Mouse (Mus musculus) left cerebral cortex, adult 18-20 months (tissue): Measurements from ENCODE around the gene Spp1. TPM values are rescaled to one million over a fixed set of nuclear protein-coding genes. Genes with fewer than 3 reads are reported as not detected.

ENCODE experiments used
- DNase-seq, 2 experiments: peaks; one replicate each; pipeline ENCODE4 v3.0.0; 2021 to 2022; ENCODE audit warnings: low spot score in 2 of 2, mixed read lengths in 1 of 2
- long read RNA-seq, 2 experiments: library from polyadenylated mRNA; stranded (forward); transcript quantifications; one replicate each; pipeline ENCODE4 v2.0.0; 2021
- total RNA-seq, 2 experiments: library from RNA; stranded (reverse); gene quantifications; 2 replicates each; pipeline ENCODE4 v1.2.3; 2021

The Spp1 gene
- 10 to 100 TPM; 13.0 to 18.3 TPM for total RNA-seq
- long read RNA-seq, experiment 1, transcript Spp1-201 (7 exons, 1,410 nt), result major isoform, 42 of 46 reads
- long read RNA-seq, experiment 1, partial matches to known transcripts, result 0 of 46 reads
- long read RNA-seq, experiment 1, other reads (novel, unspliced or antisense), result 0 of 46 reads
- long read RNA-seq, experiment 2, transcript Spp1-201 (7 exons, 1,410 nt), result major isoform, 28 of 33 reads
- long read RNA-seq, experiment 2, partial matches to known transcripts, result 2 of 33 reads
- long read RNA-seq, experiment 2, other reads (novel, unspliced or antisense), result 0 of 33 reads

GRCm38 (mm10) chr5:104434835-104435301 is at the start of gene Spp1:
Gene Spp1, plus strand, starts transcription at chr5:104435118.
- DNase-seq, result no peak

GRCm38 (mm10) chr5:104385521-104385920 is 49.4 kb upstream of the Spp1 start:
- no peak for DNase-seq

GRCm38 (mm10) chr5:104386908-104387307 is 48.0 kb upstream of the Spp1 start:
- DNase-seq, result no peak

- DNase-seq, result no peak
Observed at GRCm38 (mm10) chr5:104390962-104391361, 44.0 kb upstream of the Spp1 start.

GRCm38 (mm10) chr5:104392784-104393183 is 42.1 kb upstream of the Spp1 start:
- no peak for DNase-seq

- no peak for DNase-seq
Observed at GRCm38 (mm10) chr5:104396286-104396685, 38.6 kb upstream of the Spp1 start.

- no peak for DNase-seq
Observed at GRCm38 (mm10) chr5:104398001-104398400, 36.9 kb upstream of the Spp1 start.

- DNase-seq, result no peak
Observed at GRCm38 (mm10) chr5:104399291-104399950, 35.5 kb upstream of the Spp1 start.

GRCm38 (mm10) chr5:104399970-104400369 is 34.9 kb upstream of the Spp1 start:
- DNase-seq, result no peak

- DNase-seq, result no peak
Observed at GRCm38 (mm10) chr5:104402651-104403050, 32.3 kb upstream of the Spp1 start.

GRCm38 (mm10) chr5:104403351-104403750 is 31.6 kb upstream of the Spp1 start:
- no peak for DNase-seq

GRCm38 (mm10) chr5:104404551-104404950 is 30.4 kb upstream of the Spp1 start:
- no peak for DNase-seq

- no peak for DNase-seq
Observed at GRCm38 (mm10) chr5:104405051-104405450, 29.9 kb upstream of the Spp1 start.

GRCm38 (mm10) chr5:104406756-104407155 is 28.2 kb upstream of the Spp1 start:
- DNase-seq, result no peak

GRCm38 (mm10) chr5:104407541-104408231 is 27.2 kb upstream of the Spp1 start:
- no peak for DNase-seq

GRCm38 (mm10) chr5:104408549-104408948 is 26.4 kb upstream of the Spp1 start:
- no peak for DNase-seq

GRCm38 (mm10) chr5:104415999-104416398 is 18.9 kb upstream of the Spp1 start:
- DNase-seq, result no peak

GRCm38 (mm10) chr5:104417028-104417427 is 17.9 kb upstream of the Spp1 start:
- no peak for DNase-seq

- no peak for DNase-seq
Observed at GRCm38 (mm10) chr5:104417721-104418120, 17.2 kb upstream of the Spp1 start.

- no peak for DNase-seq
Observed at GRCm38 (mm10) chr5:104422039-104422438, 12.9 kb upstream of the Spp1 start.

GRCm38 (mm10) chr5:104423861-104424260 is 11.1 kb upstream of the Spp1 start:
- DNase-seq, result no peak

- no peak for DNase-seq
Observed at GRCm38 (mm10) chr5:104425949-104426348, 9.0 kb upstream of the Spp1 start.
